Mouse (Mus musculus): ENCODE data around the gene Cyb5r1.

DNA sequence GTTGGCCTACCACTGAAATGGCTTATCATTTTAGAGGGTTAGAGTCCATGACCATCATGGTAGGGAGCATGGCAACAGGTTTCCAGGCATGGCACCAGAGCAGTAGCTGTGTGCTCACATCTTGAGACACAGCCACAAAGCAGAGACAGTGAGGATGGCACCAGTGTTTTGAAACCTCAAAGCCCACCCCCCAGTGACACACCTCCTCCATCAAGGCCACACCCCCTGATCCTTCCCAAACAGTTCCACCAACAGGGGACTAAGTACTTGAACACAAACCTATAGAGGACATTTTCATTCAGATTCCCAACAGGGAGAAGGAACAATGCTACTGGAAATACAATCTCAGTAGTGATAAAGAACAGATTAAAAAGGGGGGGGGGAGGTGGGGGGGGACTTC is 20.2 kb upstream of the Cyb5r1 start:
- TF ChIP-seq CTCF (IDR thresholded peaks at IDR 0.05; ENCODE audit: borderline replicate concordance, insufficient read depth, low read depth, low read length) (no peak), POLR2A (IDR thresholded peaks at IDR 0.05; ENCODE audit: borderline replicate concordance, insufficient read depth, low read length) (no peak)

Measured in cerebellum, adult 2 months (tissue).